Mouse (Mus musculus): ENCODE data around the gene Ncf1.

Gene Ncf1

DNA sequence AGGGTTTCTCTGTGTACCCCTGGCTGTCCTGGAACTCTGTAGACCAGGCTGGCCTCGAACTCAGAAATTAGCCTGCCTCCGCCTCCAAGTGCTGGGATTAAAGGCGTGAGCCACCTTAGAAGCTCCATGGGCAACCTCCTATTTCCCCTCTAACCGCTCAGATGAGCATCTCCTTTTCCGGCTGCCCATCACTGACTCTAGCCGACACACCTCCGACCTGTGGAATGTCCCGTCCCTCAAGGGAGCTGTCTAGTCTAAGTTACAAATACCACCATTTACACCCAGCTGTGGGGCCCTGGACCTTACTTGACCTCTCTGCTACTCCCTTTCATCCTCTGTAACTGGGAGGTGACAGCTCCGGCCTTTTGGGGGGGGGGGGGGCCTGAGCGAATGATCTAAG, 53.7 kb downstream of the Ncf1 start:
- Histone ChIP-seq H3K4me3 (replicated peaks; ENCODE audit: low read length) (peak overlapping the region; percentile 97), H3K9me3 (ENCODE audit: low read length) (no peaks in the 10 kb centered on the region), H3K27me3 (ENCODE audit: insufficient read depth, low read length) (no peaks in the 10 kb centered on the region), H3K36me3 (ENCODE audit: insufficient read depth, low read length) (peaks cover 30% of the 10 kb centered on the region), H3K4me1 (replicated peaks; ENCODE audit: low read depth, low read length) (peaks cover 83% of the 10 kb centered on the region)
- TF ChIP-seq POU5F1 (IDR thresholded peaks at IDR 0.05; ENCODE audit: borderline replicate concordance, low read length) (no peak), NANOG (IDR thresholded peaks at IDR 0.05; ENCODE audit: borderline replicate concordance, low read length) (no peak), CTCF (conservative IDR thresholded peaks at IDR 0.05; ENCODE audit: low read length) (no peak)

- peak; percentile 97 for TF ChIP-seq CTCF (conservative IDR thresholded peaks at IDR 0.05; ENCODE audit: low read length)
- no peak for TF ChIP-seq POU5F1 (IDR thresholded peaks at IDR 0.05; ENCODE audit: borderline replicate concordance, low read length)
- TF ChIP-seq NANOG (IDR thresholded peaks at IDR 0.05; ENCODE audit: borderline replicate concordance, low read length) = no peak
- no peaks in the 10 kb centered on the region for H3K27me3 ChIP-seq (ENCODE audit: insufficient read depth, low read length)
- peaks cover 80% of the 10 kb centered on the region for H3K4me1 ChIP-seq (replicated peaks; ENCODE audit: low read depth, low read length)
- no peak overlapping the region for H3K4me3 ChIP-seq (replicated peaks; ENCODE audit: low read length)
- H3K9me3 ChIP-seq (ENCODE audit: low read length) = no peaks in the 10 kb centered on the region
- peaks cover 47% of the 10 kb centered on the region for H3K36me3 ChIP-seq (ENCODE audit: insufficient read depth, low read length)
Observed at GRCm38 (mm10) chr5:134173206-134173605, 56.2 kb downstream of the Ncf1 start.

- Histone ChIP-seq H3K4me1 (replicated peaks; ENCODE audit: low read depth, low read length) (peaks cover 77% of the 10 kb centered on the region), H3K4me3 (replicated peaks; ENCODE audit: low read length) (no peak overlapping the region), H3K27me3 (ENCODE audit: insufficient read depth, low read length) (no peaks in the 10 kb centered on the region), H3K36me3 (ENCODE audit: insufficient read depth, low read length) (peaks cover 77% of the 10 kb centered on the region), H3K9me3 (ENCODE audit: low read length) (no peaks in the 10 kb centered on the region)
- TF ChIP-seq POU5F1 (IDR thresholded peaks at IDR 0.05; ENCODE audit: borderline replicate concordance, low read length) (no peak), NANOG (IDR thresholded peaks at IDR 0.05; ENCODE audit: borderline replicate concordance, low read length) (no peak), CTCF (conservative IDR thresholded peaks at IDR 0.05; ENCODE audit: low read length) (no peak)
Observed at GRCm38 (mm10) chr5:134170167-134170566, 59.3 kb downstream of the Ncf1 start.
